Mouse (Mus musculus) gastrocnemius, postnatal 25 days (tissue): ENCODE measurements at regions not wholly inside any gene's neighbourhood (a gene's known extent, or its start where the extent isn't known, plus 50 kb on each side); places are given as distances from the start of the nearest gene placed in this dataset.

ENCODE experiments used
- DNase-seq: peaks from one replicate; pipeline ENCODE4 v3.0.0; 2022

GRCm38 (mm10) chr3:144078198-144078935 is 126.7 kb downstream of the Lmo4 start:
- DNase-seq, result no peak

- DNase-seq, result no peak
Observed at GRCm38 (mm10) chr3:144069979-144070540, 135.0 kb downstream of the Lmo4 start.

DNA sequence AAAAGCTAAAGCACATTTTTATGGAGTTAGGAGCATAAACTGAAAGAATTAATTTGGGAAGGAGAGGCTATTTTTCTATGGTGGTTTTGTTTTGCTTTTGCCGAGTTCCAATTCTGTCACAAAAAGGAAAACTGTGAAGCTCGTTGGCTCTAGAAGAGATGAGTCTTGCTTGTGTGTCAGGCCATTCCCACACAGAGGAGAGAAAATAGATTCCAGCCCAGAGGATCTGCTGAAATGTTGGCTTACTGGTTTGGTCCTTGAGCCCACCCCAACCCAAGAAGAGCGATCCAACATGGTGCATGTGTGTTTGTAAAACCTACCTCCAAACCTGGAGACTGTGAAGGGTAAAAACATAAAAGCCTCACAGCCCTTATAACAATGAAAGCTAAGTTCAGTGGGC is 138.0 kb downstream of the Lmo4 start:
- DNase-seq, result no peak

- no peak for DNase-seq
Observed at GRCm38 (mm10) chr3:144058106-144058505, 146.9 kb downstream of the Lmo4 start.

DNA sequence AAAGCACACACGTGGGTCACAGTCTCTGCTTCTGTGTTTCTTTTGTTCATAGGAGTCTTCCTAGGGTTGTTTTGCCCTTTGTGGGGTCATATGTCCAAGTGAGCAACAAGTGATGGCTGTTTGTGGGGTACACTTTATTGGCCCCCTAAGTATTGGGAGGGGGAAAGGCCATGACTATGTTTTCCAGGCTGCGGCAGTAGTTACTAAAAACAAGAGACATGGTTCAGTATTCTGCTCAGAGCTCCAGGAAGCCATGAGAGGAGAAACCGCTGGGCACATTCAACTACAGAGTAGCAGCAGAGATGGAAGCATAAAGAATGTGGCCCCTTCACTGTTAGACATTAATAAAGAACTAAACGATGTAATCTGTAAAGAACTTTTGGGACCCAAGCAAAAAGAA is 154.7 kb downstream of the Lmo4 start:
- no peak for DNase-seq

DNA sequence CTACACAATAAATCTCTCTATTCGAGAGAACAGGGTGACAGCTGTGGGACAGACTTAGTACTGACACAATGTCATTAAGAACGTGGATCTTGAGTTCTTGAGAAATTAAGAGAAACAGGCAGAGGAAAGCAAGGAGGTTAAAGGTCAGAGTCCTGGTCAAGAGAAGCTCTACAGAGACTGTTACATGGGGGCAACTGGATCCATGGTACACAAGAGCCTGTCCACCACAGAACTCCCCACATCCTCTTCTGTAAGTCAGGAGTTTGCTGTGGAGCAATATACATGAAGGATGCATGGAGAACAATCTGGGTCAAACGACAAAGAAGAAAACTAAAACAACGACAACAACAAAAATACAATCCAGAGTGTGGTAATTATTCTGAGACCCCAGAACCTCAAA is 155.8 kb downstream of the Lmo4 start:
- no peak for DNase-seq

DNA sequence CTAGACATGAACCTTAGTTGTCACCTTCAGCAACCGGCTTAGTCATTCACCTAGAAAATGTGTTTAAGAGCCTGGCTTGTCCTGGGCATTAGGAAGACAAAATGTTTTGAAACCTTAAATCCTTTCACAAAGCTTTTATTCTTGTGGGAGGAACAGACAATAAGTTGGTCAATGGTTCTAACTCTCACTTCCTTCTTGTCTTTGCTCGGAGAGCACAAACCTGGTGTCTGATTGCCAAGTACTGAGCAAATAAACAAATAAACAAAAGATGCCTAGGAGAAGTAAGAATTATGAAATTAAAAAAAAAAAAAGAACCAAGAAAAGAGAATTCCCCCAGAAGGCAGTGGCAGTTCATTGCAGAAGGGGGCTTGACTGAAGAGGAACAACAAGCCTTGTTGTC is 160.7 kb downstream of the Lmo4 start:
- no peak for DNase-seq

DNA sequence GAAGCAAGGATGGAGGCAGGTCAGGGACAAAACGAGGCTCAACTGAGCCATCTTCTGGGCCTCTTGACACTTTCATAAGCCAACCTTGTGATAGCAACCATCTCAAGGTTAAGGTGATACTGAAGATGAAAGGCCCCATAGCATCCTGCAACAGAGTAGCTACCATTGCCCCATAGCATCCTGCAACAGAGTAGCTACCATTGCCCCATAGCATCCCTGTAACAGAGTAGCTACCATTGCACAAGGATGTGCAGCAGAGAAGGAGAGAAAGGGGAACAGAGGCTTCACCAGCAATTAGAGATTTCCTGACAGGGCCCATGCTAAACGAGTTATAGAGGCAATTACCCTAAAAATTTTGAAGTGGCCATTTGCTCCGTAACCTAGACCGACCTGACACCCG is 163.2 kb downstream of the Lmo4 start:
- no peak for DNase-seq

GRCm38 (mm10) chr3:144039498-144039897 is 165.5 kb downstream of the Lmo4 start:
- no peak for DNase-seq

DNA sequence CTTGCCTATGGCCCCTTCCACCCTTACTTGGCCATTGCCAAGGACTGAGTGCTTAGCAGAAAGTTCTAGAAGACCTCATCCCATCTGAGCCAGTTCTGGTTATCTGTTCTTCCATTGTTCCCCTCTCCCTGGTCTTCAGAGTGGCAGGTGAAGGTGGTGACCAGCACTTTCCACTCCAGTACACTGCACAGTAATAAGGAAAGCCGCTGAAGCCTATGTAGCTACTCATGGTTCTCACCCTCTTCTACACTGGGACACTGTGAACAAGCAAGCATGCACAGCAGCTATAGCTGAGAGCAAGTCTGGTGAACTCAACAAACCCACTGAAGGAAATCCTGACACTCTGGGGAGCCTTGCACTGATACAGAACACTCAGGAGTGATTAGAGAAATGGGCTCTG is 175.4 kb downstream of the Lmo4 start:
- DNase-seq, result no peak

GRCm38 (mm10) chr3:144029121-144029520 is 175.9 kb downstream of the Lmo4 start:
- no peak for DNase-seq

GRCm38 (mm10) chr3:144027134-144027980 is 177.7 kb downstream of the Lmo4 start:
- no peak for DNase-seq

DNA sequence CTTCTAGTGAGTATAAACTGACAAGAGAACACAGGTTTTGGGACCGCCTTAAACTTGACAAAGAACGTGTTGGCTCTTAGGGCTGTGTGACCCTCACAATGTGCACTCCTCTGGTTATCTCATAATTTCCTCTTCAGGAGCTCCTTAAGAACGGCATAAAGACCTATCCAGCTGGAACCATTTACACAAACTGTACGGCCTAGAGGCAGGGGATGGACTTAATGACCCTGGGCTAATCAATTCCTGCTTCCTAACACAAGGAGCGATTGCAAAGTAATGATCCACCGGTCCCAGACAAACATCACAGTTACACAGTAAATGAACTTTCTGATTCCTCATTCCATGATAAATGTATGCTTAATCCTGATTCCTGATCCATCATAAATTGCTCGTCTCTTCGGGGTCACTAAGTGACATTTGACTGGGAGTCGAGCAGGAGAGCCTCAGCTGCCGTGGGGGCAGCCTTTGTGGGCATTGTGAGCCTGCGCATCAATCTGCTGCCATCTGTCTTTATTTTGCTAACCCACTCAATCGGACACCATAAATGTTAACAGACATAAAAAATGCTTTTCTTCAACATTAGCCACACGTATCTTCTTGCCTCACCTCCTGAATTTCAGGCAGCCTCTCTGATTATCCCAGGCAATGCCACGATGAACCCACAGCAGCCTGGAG is 179.4 kb downstream of the Lmo4 start:
- no peak for DNase-seq

DNA sequence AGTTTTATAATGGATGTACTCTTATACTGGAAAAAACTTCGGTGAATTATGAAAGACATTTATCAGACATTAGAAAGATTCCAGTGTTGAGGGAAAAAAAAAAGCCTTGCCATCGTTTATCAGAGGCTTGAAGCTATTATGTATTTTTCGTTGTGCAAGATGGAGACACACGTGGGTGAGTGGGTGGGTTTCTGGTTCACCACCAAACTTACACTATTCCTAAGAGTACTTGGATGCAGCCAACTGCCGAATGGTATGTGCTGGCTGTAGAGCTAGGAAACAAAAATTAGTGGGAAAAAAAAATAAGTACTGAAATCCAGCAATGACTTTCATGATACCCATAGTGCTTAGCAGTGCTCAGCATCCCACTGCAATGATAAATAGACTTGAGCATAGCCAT is 180.8 kb downstream of the Lmo4 start:
- DNase-seq, result no peak

DNA sequence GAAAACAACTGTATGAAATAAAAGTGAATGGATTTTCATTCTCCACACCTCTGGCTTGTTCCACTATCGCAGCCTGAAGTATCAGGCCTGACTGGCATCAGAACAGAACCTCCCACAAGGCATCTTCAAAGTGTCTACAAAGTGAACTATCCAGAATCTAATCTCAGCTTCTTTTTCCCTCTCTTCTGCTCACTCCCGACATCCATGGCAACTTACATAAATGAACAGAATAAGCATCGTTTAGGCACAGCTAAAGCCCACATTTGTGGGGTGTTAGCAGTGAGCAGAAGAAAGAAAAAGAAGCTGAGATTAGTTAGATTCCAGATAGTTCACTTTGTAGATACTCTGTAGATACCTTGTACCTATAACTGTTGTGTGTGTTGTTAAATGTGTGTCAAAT is 182.0 kb downstream of the Lmo4 start:
- DNase-seq, result no peak

DNA sequence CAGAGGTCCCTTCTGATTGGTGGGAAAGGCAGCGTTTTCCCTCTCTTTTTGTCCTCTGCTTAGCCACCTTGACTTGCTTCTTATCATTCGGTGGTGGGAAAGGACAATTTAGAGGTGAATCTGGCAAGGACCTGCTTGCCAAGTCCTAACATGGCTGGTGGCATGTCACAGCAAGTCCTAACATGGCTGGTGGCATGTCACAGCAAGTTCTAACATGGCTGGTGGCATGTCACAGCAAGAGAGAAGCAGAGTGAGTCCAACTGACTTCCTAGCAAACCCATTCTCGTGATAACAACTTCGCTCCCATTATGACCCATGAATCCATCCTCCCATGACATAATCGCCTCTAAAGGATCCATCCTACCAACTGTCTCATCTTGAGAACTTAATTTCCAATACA is 183.1 kb downstream of the Lmo4 start:
- DNase-seq, result no peak

DNA sequence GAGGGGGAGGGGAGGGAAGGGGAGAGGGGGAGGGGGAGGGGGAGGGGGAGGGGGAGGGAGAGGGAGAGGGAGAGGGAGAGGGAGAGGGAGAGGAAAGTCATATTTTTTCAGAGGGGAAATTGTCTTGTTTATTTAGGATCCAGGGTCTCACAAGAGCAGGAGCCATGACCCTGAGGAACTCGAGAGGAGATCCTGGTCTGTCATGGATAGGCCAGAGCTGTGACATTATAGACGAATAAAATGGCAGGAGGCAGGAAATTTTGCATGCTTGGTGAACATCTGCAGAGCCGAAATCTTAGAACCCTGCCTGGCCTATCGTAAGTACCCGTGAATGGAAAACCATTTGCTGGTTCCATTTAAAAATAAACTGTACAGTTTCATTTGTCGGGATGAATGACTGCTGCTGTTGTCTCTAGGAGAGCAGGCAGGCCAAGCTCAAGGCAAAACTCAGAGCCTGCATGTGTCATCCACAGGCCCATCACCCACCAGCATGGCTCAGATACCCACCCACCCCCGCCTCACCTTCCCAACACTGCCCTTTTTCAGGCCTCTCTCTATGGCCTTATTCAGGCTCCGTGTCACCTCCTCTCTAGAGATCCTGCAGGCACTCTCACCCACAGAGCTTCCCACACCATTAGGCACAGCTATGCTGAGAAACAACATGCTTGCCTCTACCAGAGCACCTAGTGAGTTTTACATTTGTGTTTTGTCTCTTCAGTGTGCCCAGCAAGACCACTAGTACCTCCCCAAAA is 184.7 kb downstream of the Lmo4 start:
- no peak for DNase-seq

DNA sequence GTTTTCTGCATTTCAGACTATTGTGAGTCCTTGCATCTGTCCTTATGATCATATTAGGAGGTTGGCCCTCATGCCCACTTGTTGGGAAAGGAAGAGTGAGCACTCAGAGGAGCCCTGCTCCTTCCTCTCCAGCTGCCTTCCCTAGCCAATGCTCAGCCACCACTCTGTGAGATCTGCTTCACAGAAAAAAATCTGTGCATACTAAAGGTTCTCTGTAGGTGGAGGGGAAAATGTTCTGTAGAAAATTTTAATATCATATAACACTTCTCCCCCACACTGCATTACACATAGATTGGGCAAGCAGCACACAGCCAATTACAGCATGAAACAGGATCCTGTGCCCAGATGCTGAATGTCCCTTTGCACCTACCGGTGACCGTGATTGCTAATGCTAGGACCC is 185.7 kb downstream of the Lmo4 start:
- no peak for DNase-seq

GRCm38 (mm10) chr3:144018559-144018958 is 186.5 kb downstream of the Lmo4 start:
- DNase-seq, result no peak

DNA sequence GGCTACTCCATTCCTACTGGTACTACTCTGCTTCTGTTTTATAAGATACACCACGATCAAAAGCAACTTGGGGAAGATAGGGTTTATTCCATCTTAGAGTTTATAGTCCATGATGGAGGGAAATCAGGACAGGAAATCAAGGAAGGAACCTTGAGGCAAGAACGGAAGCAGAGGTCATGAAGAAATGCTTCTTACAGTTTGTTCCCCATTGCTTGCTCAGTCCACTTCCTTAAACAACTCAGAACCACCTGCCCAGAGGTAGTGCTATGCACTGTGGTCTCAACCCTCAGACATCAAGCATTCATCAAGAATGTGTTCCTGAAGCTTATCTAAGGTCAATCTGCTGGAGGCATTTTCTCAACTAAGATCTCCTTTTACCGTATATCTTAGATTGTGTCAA is 189.8 kb downstream of the Lmo4 start:
- DNase-seq, result no peak

DNA sequence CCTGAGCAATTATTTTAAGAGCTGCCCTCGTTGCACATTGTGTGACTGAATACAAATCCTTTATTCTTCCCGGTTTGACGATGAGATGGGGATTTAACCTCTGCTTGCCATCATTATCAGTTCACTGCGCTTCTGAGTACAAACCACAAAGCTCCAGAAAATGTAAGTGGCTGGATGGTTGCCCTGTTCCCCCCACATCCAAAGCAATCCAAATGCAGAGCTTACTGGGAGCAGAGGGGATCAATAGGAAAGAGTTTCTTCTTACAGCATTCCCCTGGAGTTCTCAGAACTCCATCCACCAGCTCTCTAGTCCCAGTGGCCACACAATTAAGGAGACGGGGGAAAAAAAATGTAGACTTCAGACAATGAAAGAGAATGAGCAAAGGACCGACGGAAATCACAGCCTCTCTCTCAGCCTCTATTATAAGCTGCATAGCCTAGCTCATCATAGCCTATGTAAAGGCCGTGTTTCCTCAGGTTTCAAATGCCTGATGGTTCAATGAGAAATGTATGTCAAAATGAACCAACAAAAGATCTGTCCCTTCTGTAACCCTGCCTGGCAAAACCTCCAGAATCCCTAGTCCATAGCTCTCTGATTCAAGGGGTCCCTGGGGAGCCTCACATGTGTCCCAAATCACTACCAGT is 191.4 kb downstream of the Lmo4 start:
- no peak for DNase-seq

GRCm38 (mm10) chr3:144012820-144013219 is 192.2 kb downstream of the Lmo4 start:
- DNase-seq, result no peak
